Mouse (Mus musculus) stomach, postnatal 0 days (tissue): ENCODE data around the gene E4f1.

Experiments
- CTCF ChIP-seq: IDR thresholded peaks from 2 replicates; pipeline ENCODE4 v1.5.1; 2016; ENCODE audit warnings: antibody characterized with exemption, low read depth, mild to moderate bottlenecking, moderate library complexity
- EP300 ChIP-seq: optimal IDR thresholded peaks from 2 replicates; pipeline ENCODE3; 2016; ENCODE audit warnings: antibody characterized with exemption

DNA sequence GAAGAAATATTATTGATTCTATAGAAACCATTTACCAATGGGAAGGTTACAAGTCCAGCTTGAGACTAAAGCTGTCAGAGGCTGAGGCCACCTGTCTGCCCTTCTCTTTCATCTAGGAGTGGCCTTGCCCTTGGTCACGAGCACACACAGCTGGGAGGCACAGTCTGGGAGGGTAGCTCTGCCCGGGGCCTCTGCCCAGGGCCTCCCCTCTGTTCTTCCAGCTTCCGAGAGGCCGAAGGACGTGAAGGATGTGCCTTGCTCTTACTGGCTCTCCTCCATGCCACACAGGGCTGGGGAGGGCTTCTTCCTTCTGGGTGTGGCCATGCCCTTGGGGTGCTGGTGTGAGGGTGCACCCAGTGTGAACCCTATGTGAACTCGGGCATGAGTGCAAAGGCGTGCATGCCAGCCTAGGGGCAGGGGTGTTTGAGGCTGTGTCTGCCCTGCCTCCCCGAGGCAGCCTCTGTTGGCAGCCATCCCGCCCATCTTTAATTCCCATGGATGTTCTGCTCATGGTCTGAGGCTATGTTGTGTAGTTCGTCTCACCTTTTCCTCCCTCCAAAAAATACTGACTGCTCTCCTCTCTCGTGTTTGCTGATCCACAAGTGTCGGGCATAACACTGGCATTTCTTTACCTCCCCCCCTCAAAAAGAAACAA lies 37.8 kb upstream of the E4f1 start:
- TF ChIP-seq CTCF (no peak), EP300 (no peak)
